Mouse (Mus musculus) hindbrain, embryonic 10.5 days (tissue): Measurements from ENCODE around the gene Tdp1. TPM values are rescaled to one million over a fixed set of nuclear protein-coding genes. Genes with fewer than 3 reads are reported as not detected.
A peak's percentile ranks its signal among the peaks of the same experiment; 100 is the strongest.

Source experiments
- DNase-seq: peaks from one replicate; pipeline ENCODE4 v3.0.0-alpha.2; 2017; ENCODE audit warnings: low spot score
- H3K27ac ChIP-seq: fragments of 300-500 bp; sonication (generic); 2 replicates; pipeline ENCODE4 v1.5.1; 2016; ENCODE audit warnings: mild to moderate bottlenecking, moderate library complexity
- H3K27me3 ChIP-seq: fragments of 300-500 bp; sonication (generic); 2 replicates; pipeline ENCODE4 v1.6.1; 2016; ENCODE audit warnings: mild to moderate bottlenecking; ENCODE audit not compliant: poor library complexity, insufficient read depth, severe bottlenecking
- H3K36me3 ChIP-seq: fragments of 300-500 bp; sonication (generic); 2 replicates; pipeline ENCODE4 v1.6.1; 2016; ENCODE audit warnings: mild to moderate bottlenecking, moderate library complexity
- H3K4me1 ChIP-seq: fragments of 300-500 bp; sonication (generic); replicated peaks from 2 replicates; pipeline ENCODE4 v1.6.1; 2016; ENCODE audit warnings: mild to moderate bottlenecking
- H3K4me3 ChIP-seq: fragments of 300-500 bp; sonication (generic); 2 replicates; pipeline ENCODE4 v1.5.1; 2016; ENCODE audit warnings: mild to moderate bottlenecking, moderate library complexity
- H3K9me3 ChIP-seq: fragments of 300-500 bp; sonication (generic); 2 replicates; pipeline ENCODE4 v1.6.1; 2016; ENCODE audit warnings: mild to moderate bottlenecking, moderate library complexity
- whole genome bisulfite sequencing: fragments of 180-500 bp; shearing (Covaris S2); methylation state at CpG from one replicate; pipeline ENCODE4 v1.1.7; 2016; 5-methylcytosine and 5-hydroxymethylcytosine counted together
- polyA plus RNA-seq: library from polyadenylated mRNA; unstranded; fragments of >200 nt; fragmentation: Nextera tagmentation; extraction: Ambion mirVana; gene quantifications from 2 replicates; pipeline ENCODE4 v1.2.1, GENCODE M21; 2016

Tdp1 gene
- polyA plus RNA-seq, 1 experiment from 2014 or later = 83.9 TPM

DNA sequence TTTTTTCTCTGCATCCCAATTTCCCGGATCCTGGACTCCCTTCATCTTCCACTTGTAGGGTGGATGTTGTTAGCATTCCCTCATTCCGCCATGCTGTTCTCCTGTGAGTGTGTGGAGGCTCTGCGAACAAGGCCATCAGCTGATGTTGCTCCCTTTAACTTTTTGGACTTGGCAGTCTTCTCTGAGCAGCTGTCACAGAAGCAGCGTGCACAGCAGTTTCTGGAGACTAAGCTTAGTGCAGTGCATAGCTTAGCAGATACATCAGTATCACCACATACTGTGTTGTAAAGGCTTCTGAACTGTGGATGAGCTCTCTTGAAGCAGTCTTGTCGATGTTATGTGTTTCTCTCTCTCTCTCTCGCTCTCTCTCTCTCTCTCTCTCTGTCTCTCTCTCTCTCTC, 54.9 kb downstream of the Tdp1 start:
- peaks cover 68% of the 10 kb centered on the region for H3K36me3 ChIP-seq
- no peak overlapping the region for H3K4me3 ChIP-seq
- no peaks in the 10 kb centered on the region for H3K4me1 ChIP-seq

DNA sequence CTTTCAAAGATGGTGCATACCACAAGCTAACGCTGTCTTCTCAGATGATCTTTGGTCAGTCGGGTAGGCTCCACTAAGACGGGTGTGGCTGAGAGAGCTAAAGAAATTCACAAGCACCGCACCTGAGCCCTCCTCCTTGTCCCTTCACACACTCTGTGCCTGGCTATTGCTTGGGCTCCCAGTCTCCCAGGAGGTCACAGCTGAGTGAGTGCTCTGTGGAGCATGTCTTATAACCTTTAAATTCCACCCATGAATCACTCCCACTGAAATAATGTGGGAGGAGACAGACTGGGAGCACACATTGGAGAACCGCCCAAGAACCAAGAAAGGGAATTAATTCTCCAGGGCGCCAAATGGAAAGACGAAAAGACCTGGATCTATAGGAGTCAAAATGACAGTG, 56.4 kb downstream of the Tdp1 start:
- Histone ChIP-seq H3K36me3 (peaks cover 68% of the 10 kb centered on the region), H3K27me3 (no peaks in the 10 kb centered on the region), H3K4me1 (no peaks in the 10 kb centered on the region), H3K9me3 (no peaks in the 10 kb centered on the region), H3K4me3 (no peak overlapping the region), H3K27ac (no peak overlapping the region)
- DNase-seq = no peak
- 86% methylated on average over 7 of the region's 7 CpGs for WGBS

More for the DNA sequence above, 54.9 kb downstream of the Tdp1 start:
- no peaks in the 10 kb centered on the region for H3K9me3 ChIP-seq
- no peak for DNase-seq
- no peak overlapping the region for H3K27ac ChIP-seq
- H3K27me3 ChIP-seq = no peaks in the 10 kb centered on the region
- WGBS = 90% methylated on average over 6 of the region's 6 CpGs

DNA sequence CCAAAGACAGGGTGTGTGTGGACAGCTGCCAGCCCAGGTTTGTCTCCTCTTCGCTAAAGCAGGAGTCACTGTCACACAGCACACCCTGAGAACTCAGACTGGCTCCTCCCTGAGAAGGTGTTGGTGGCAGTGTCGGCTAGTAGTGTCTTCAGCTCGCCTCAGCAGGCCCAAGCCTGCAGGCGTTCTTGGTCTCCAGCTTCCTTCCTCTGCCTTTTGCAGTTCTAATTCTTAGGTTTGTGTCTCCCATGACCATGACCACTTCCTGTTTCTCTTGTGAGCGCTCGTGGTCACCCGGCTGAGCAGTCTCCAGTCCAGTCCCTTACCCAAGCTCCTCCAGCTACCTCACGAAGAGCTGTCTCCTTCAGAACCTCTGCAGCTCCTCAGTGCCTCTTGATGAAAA, 58.1 kb downstream of the Tdp1 start:
- 85% methylated on average over 8 of the region's 8 CpGs for WGBS
- no peak for DNase-seq
- Histone ChIP-seq H3K36me3 (peaks cover 68% of the 10 kb centered on the region), H3K27me3 (no peaks in the 10 kb centered on the region), H3K4me3 (no peak overlapping the region), H3K9me3 (no peaks in the 10 kb centered on the region), H3K27ac (no peak overlapping the region), H3K4me1 (no peaks in the 10 kb centered on the region)

DNA sequence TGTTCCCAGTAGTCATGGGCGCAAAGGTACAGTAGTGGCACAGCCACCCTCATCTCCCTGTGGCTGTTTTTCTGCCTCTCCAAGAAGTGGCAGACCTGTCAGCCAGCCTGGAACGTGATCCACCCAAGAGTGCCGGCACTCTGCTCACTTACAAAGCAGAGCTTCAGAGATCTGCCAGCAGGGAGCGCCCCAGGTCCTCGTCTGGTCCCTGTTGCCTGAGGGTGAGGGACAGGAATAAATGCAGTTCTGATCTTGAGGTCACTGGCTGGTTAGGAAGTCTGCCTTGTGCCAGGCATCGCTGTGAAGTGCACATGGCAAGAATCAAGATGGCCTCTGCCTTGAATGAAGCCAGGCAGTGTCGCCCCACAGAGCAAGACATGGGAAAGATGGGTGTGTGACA, 68.6 kb downstream of the Tdp1 start:
- DNase-seq = peak; percentile 44

DNA sequence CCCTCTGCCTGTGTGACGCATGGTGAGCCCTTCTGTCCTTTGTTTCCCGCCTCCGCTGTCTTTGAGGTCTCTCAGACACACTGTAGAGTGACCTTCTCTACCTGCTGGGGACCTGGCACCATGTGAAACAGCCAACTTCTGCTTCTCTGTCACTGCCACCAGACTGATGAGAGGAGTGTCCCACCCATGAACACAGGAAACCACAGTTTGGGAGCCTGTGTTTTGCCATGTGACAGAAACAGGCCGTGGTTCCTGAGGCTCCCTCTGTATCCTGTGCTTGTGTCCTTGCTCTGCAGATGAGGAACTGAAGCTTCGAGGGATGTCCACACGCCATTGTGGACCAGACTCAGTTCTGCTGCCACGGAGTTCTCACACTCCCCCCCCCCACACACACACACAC, 72.1 kb downstream of the Tdp1 start:
- Histone ChIP-seq H3K27ac (no peak overlapping the region), H3K27me3 (peaks cover 10% of the 10 kb centered on the region; the same call in 1 of the 2 replicates), H3K9me3 (no peaks in the 10 kb centered on the region), H3K4me3 (no peak overlapping the region), H3K4me1 (peaks cover 14% of the 10 kb centered on the region), H3K36me3 (peaks cover 26% of the 10 kb centered on the region)
- 80% methylated on average over 7 of the region's 7 CpGs for WGBS
- DNase-seq = no peak

More for the DNA sequence above, 68.6 kb downstream of the Tdp1 start:
- no peak overlapping the region for H3K27ac ChIP-seq
- WGBS = 55% methylated on average over 7 of the region's 7 CpGs
- peaks cover 45% of the 10 kb centered on the region for H3K36me3 ChIP-seq
- H3K27me3 ChIP-seq = no peaks in the 10 kb centered on the region
- no peak overlapping the region for H3K4me3 ChIP-seq
- no peaks in the 10 kb centered on the region for H3K4me1 ChIP-seq
- H3K9me3 ChIP-seq = no peaks in the 10 kb centered on the region

DNA sequence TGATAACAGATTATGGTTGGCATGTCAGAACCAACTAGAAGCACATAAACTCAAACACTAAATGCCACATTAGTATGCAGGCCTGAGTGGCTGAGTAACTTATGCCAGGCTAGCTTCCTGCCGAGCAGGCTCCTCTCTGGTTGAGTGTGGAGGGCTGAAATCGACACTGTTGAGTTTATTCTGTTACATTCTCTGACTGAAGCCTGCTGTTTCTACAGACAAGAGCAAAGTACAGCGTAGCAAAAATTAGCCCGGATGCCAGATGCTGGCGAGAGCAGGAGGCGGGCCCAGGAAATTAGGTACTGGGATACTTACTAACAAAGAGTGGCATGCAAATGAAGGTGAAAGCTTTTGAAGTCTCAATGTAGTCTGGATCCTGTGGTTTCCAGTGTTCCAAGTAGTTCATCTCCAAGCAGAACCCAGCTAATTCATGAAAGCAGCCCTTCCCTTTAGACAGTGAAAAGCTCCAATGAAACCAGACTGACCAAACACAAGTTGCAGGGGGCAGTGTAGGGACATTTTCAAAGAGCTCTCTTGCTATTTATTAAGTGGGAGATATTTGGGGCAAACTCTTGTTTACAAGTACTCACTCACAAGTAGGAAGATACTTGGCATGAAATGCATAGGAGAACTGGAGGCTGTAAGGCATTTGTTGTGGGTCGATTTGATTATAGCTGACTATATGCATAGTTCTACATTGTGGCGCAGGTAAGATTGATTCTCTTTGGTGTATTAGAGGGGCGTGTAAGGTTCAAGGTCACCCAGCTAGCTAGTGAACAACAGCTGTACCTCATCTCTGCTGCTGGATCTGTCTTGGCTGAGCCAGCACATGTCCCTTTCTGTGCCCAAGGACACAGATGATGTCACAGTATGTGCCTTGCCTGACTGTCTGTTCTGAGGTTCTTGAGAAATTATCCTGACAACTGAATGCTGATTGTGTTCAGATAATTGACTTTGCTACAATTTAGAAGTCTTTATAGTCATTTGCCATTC, 74.0 kb downstream of the Tdp1 start:
- peaks cover 14% of the 10 kb centered on the region for H3K36me3 ChIP-seq
- peaks cover 17% of the 10 kb centered on the region for H3K27me3 ChIP-seq
- peaks cover 14% of the 10 kb centered on the region for H3K4me1 ChIP-seq
- no peak overlapping the region for H3K4me3 ChIP-seq
- no peaks in the 10 kb centered on the region for H3K9me3 ChIP-seq
- WGBS = 66% methylated on average over 9 of the region's 9 CpGs
- H3K27ac ChIP-seq = no peak overlapping the region
- no peak for DNase-seq

DNA sequence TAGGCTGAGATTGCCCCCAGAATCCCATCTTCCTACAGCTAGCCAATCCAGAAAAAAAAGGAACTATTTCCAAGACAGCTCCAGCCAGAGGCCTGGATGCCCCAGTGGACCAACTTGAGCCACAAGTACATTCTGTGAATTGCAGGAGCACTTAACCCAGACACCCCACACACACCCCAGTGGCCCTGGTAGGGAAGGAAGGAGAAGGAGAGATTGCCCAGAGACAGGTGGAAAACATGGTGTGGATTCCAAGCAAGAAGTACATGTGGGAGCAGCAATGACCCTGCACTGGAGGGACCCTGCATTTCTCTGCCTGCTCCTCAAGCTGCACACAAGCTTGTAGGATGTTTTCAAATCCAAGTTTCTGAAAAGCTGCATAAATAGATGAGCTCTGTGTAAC, 75.0 kb downstream of the Tdp1 start:
- DNase-seq = no peak
- Histone ChIP-seq H3K4me1 (peaks cover 16% of the 10 kb centered on the region), H3K4me3 (no peak overlapping the region), H3K27me3 (peaks cover 27% of the 10 kb centered on the region), H3K9me3 (no peaks in the 10 kb centered on the region), H3K27ac (no peak overlapping the region), H3K36me3 (peaks cover 14% of the 10 kb centered on the region)

DNA sequence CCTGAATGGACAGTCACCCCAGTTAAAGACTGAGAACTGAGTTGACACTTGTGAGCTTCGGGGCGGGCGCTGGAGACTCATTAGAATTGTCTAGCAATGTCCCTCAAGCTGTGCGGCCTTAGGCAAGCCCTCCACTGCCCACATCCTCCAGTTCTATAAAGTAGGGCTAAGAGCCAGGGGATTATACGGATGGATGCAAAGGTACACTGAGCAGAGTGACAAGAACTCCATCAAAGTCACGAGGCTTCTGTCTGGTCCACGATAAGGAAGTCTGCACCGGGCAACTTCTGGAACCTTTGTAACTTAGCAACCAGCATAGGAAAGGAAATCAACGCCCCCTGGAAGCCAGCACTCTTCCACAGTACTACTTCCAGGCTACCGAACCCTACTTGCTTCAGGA, 75.6 kb downstream of the Tdp1 start:
- no peak overlapping the region for H3K27ac ChIP-seq
- peaks cover 33% of the 10 kb centered on the region for H3K27me3 ChIP-seq
- DNase-seq = no peak
- peaks cover 14% of the 10 kb centered on the region for H3K36me3 ChIP-seq
- H3K9me3 ChIP-seq = no peaks in the 10 kb centered on the region
- H3K4me3 ChIP-seq = no peak overlapping the region
- 40% methylated on average over 10 of the region's 10 CpGs for WGBS
- peaks cover 22% of the 10 kb centered on the region for H3K4me1 ChIP-seq

DNA sequence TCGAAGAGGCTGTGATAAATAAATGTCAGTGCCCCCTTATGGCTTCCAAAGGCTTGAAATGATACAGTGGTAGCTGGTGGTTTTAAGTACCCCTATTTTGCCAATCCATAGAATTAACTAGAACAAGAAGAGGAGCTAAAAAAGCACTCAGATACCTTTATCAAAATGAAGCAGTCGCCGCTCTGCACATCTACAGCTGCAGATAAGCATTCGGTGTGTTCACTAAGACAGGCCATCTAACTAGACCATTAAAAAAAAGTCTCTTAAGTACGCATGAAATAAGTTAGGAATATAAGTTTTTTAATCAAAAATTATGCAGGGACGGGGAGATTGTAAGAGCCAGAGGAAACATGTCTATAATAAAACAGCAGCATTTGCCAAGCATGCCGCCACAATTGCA, 76.4 kb downstream of the Tdp1 start:
- 89% methylated on average over 7 of the region's 7 CpGs for WGBS
- Histone ChIP-seq H3K4me3 (no peak overlapping the region), H3K27me3 (peaks cover 40% of the 10 kb centered on the region), H3K27ac (no peak overlapping the region), H3K9me3 (no peaks in the 10 kb centered on the region), H3K4me1 (peaks cover 30% of the 10 kb centered on the region), H3K36me3 (peaks cover 10% of the 10 kb centered on the region)
- DNase-seq = no peak

DNA sequence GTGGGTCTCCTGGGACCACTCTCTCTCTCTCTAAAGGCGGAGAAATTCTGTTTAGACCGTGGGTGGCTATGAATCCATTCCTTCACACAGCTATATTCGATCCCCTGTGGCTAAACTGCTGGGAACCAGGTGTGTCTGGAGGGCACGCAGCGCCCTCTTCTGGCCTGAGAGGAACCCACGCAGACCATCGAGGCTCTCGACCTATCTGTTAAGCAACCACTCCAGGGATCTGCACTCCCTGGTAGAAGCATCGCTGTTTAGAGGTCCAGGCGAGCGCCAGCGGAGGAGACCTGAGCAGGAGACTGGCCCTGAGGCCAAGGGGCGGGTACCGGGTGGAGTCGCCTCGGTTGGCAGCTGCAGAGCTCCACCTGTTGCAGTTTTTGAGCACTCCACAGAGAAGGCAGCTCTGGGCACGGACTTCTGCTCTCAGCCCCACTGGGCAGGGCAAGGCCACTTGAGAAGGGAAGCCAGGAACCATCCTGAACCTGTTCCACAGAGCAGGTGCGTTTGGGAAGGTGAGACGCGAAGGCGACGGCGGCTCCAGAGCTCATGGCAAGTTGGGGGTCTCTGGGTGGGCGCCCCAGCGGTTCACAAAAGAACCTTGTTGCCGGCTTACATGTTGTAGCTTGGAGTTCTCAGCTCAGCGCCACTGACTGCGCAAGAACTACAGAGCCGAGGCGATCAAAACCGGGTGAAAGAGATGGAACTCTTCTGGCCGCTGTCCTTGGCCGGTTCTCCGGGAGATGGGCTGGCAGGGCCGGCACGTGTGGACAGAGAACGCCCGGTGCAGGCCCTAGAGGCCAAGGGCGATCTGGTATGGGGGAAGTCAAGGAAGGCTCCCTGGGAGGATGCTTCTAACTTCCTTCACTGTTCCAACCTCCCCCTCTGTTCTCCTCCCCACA, 80.2 kb downstream of the Tdp1 start, which contains the start of gene Kcnk13:
Gene Kcnk13, plus strand, starts transcription at position 199 of the 902 bp plus-strand sequence.
- no peaks in the 10 kb centered on the region for H3K36me3 ChIP-seq
- peak within 1 kb of the TSS; percentile 57 for H3K4me3 ChIP-seq
- H3K27me3 ChIP-seq = peaks cover 79% of the 10 kb centered on the region
- H3K27ac ChIP-seq = peak within 1 kb of the TSS; percentile 50
- DNase-seq = peak; percentile 79
- peaks cover 38% of the 10 kb centered on the region for H3K4me1 ChIP-seq
- WGBS = 2% methylated on average over 39 of the region's 39 CpGs
- no peaks in the 10 kb centered on the region for H3K9me3 ChIP-seq

DNA sequence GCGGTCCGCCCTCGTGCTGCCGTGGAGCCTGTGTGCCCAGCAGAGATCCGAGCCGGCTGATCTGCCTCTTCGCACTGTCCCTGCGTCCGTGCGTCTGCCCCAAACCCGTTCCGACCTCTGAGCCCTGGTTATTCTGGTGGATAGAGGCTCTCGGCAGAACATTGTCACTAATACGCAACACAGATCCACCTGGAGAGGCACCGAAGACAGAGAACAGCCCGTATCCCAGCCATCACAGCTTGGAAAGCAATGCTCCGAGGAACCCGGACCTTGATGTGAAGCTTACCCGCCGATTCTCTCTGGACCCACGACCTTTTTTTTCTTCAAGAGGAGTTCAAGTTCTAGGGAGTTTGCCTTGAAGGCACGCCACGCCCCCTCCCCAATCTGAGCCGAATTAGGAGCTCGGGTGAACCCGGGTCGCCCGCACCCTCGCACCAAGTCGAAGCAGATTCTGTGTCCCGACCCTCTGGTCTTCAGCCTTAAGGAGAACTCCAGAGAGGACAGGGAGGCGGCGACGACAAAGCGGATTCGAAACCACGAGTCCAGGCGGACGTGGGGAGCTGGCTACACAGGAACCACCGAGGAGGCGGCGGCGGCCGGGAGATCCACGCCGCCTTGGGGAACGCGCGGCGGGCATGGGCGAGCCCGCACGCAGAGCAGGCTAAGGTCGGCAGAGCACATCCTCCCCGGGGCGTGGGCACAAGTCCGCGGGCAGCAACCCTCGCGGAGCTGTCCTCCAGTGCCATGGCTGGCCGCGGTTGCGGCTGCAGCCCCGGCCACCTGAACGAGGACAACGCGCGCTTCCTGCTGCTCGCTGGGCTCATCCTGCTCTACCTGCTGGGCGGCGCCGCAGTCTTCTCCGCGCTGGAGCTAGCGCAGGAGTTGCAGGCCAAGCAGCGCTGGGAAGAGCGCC, 81.1 kb downstream of the Tdp1 start:
- Histone ChIP-seq H3K36me3 (no peaks in the 10 kb centered on the region), H3K27ac (peak overlapping the region; percentile 50), H3K4me3 (peak overlapping the region; percentile 57), H3K9me3 (no peaks in the 10 kb centered on the region), H3K27me3 (peaks cover 80% of the 10 kb centered on the region), H3K4me1 (peaks cover 31% of the 10 kb centered on the region)
- DNase-seq = peak; percentile 56
- under 1% methylated on average over 77 of the region's 77 CpGs for WGBS
